Mouse (Mus musculus) embryonic facial prominence, embryonic 11.5 days (tissue): ENCODE results near the gene Vti1b. TPM values are rescaled to one million over a fixed set of nuclear protein-coding genes. Genes with fewer than 3 reads are reported as not detected.
"Not testable (repeated sequence)": the region's sequence is repeated elsewhere in the genome, so short reads cannot be mapped to it uniquely, and the experiment has no call there.

ENCODE experiments used
- ATAC-seq: fragments of 200-750 bp; cut with Nextera tagmentation; replicated peaks from 2 replicates; pipeline ENCODE4 v1.8.0; 2017; ENCODE audit warnings: low read depth; ENCODE audit not compliant: insufficient number of reproducible peaks, low FRiP score, low TSS enrichment
- DNase-seq: peaks from one replicate; pipeline ENCODE4 v3.0.0-alpha.2; 2015; ENCODE audit warnings: low spot score
- H3K27ac ChIP-seq: fragments of 300-500 bp; sonication (generic); replicated peaks from 2 replicates; pipeline ENCODE4 v1.5.1; 2014; ENCODE audit warnings: mild to moderate bottlenecking, low read depth, low read length, control low read depth
- H3K27me3 ChIP-seq: fragments of 300-500 bp; sonication (generic); 2 replicates; pipeline ENCODE4 v1.6.1; 2014; ENCODE audit warnings: mild to moderate bottlenecking, low read length, moderate library complexity, mixed read lengths; ENCODE audit not compliant: control insufficient read depth, insufficient read depth
- H3K36me3 ChIP-seq: fragments of 300-500 bp; sonication (generic); replicated peaks from 2 replicates; pipeline ENCODE4 v1.6.1; 2014; ENCODE audit warnings: low read depth, mild to moderate bottlenecking, low read length, moderate library complexity, mixed read lengths; ENCODE audit not compliant: control insufficient read depth, insufficient read depth
- H3K4me1 ChIP-seq: fragments of 300-500 bp; sonication (generic); 2 replicates; pipeline ENCODE4 v1.6.1; 2014; ENCODE audit warnings: low read length, mixed read lengths; ENCODE audit not compliant: control insufficient read depth, insufficient read depth
- H3K4me2 ChIP-seq: fragments of 300-500 bp; sonication (generic); 2 replicates; pipeline ENCODE4 v1.6.1; 2014; ENCODE audit warnings: low read depth, mild to moderate bottlenecking, control low read depth, low read length, moderate library complexity
- H3K4me3 ChIP-seq: fragments of 300-500 bp; sonication (generic); 2 replicates; pipeline ENCODE4 v1.5.1; 2014; ENCODE audit warnings: low read depth, low read length, control low read depth
- H3K9ac ChIP-seq: fragments of 300-500 bp; sonication (generic); replicated peaks from 2 replicates; pipeline ENCODE4 v1.6.1; 2014; ENCODE audit warnings: mild to moderate bottlenecking, control low read depth, low read length
- H3K9me3 ChIP-seq: fragments of 300-500 bp; sonication (generic); replicated peaks from 2 replicates; pipeline ENCODE4 v1.6.1; 2016; ENCODE audit warnings: mild to moderate bottlenecking, low read length, inconsistent platforms, mixed read lengths; ENCODE audit not compliant: control insufficient read depth
- WGBS: fragments of 180-500 bp; shearing (Covaris S2); extraction: QIAGEN DNeasy Blood & Tissue Kit; methylation state at CpG from one replicate; pipeline ENCODE4 v1.1.7; 2014; 5-methylcytosine and 5-hydroxymethylcytosine counted together
- polyA plus RNA-seq: library from polyadenylated mRNA; unstranded; fragments of >200 nt; fragmentation: Nextera tagmentation; extraction: Ambion mirVana; gene quantifications from 2 replicates; pipeline ENCODE4 v1.2.1, GENCODE M21; 2014

The Vti1b gene
- polyA plus RNA-seq, 1 experiment from 2014 or later, result 106 TPM

GRCm38 (mm10) chr12:79192193-79192592 is 19.7 kb upstream of the Vti1b start, which contains the start of gene Rdh11:
Gene Rdh11, minus strand, starts transcription at chr12:79192293.
- no peak for ATAC-seq
- Histone ChIP-seq H3K4me2 (peak within 1 kb of the TSS; percentile 57), H3K4me1 (peaks cover 2% of the 10 kb centered on the region; the same call in 1 of the 2 replicates), H3K4me3 (peak within 1 kb of the TSS; percentile 53), H3K27ac (no peak within 1 kb of the TSS), H3K9ac (peak within 1 kb of the TSS; percentile 66), H3K27me3 (no peaks in the 10 kb centered on the region), H3K9me3 (no peaks in the 10 kb centered on the region), H3K36me3 (no peaks in the 10 kb centered on the region)
- WGBS, result 46% methylated on average over 6 of the region's 6 CpGs
- no peak for DNase-seq

- Histone ChIP-seq H3K4me3 (peak overlapping the region; percentile 53), H3K36me3 (no peaks in the 10 kb centered on the region), H3K27ac (no peak overlapping the region), H3K27me3 (no peaks in the 10 kb centered on the region), H3K4me2 (peak overlapping the region; percentile 57), H3K4me1 (peaks cover 2% of the 10 kb centered on the region; the same call in 1 of the 2 replicates), H3K9me3 (no peaks in the 10 kb centered on the region), H3K9ac (peak overlapping the region; percentile 66)
- 4% methylated on average over 14 of the region's 14 CpGs for WGBS
- DNase-seq (peak; percentile 91), ATAC-seq (peak; percentile 83)
These were observed 19.2 kb upstream of the Vti1b start for GRCm38 (mm10) chr12:79191701-79192100.

GRCm38 (mm10) chr12:79190931-79191673 is 18.6 kb upstream of the Vti1b start:
- no peak overlapping the region for H3K27ac ChIP-seq
- peaks cover 2% of the 10 kb centered on the region; the same call in 1 of the 2 replicates for H3K4me1 ChIP-seq
- H3K27me3 ChIP-seq, result no peaks in the 10 kb centered on the region
- peak overlapping the region; percentile 57 for H3K4me2 ChIP-seq
- peak overlapping the region; percentile 53 for H3K4me3 ChIP-seq
- H3K9me3 ChIP-seq, result no peaks in the 10 kb centered on the region
- H3K9ac ChIP-seq, result peak overlapping the region; percentile 66
- peak; percentile 83 for DNase-seq
- WGBS, result under 1% methylated on average over 18 of the region's 18 CpGs
- no peaks in the 10 kb centered on the region for H3K36me3 ChIP-seq
- ATAC-seq, result peak; percentile 80; the same call in 1 of the 2 replicates

GRCm38 (mm10) chr12:79185160-79185559 is 12.7 kb upstream of the Vti1b start:
- WGBS, result 91% methylated on average over 5 of the region's 6 CpGs
- not testable (repeated sequence) for H3K27me3 ChIP-seq, H3K4me1 ChIP-seq, H3K9ac ChIP-seq, DNase-seq, H3K27ac ChIP-seq, H3K9me3 ChIP-seq, H3K36me3 ChIP-seq, ATAC-seq, H3K4me2 ChIP-seq, H3K4me3 ChIP-seq

- Histone ChIP-seq H3K4me2 (no peak overlapping the region), H3K27me3 (no peaks in the 10 kb centered on the region), H3K4me1 (peaks cover 2% of the 10 kb centered on the region; the same call in 1 of the 2 replicates), H3K27ac (no peak overlapping the region), H3K36me3 (no peaks in the 10 kb centered on the region; the same call in none of the 2 replicates), H3K9me3 (no peaks in the 10 kb centered on the region), H3K4me3 (no peak overlapping the region), H3K9ac (no peak overlapping the region)
- ATAC-seq, result no peak
- 95% methylated on average over 5 of the region's 5 CpGs for WGBS
- no peak for DNase-seq
These were observed 3.5 kb upstream of the Vti1b start for GRCm38 (mm10) chr12:79175998-79176397.

- 85% methylated on average over 5 of the region's 5 CpGs for WGBS
- H3K4me3 ChIP-seq, result no peak overlapping the region
- ATAC-seq, result no peak
These were observed 1.3 kb upstream of the Vti1b start for GRCm38 (mm10) chr12:79173721-79174120.

GRCm38 (mm10) chr12:79171269-79171995 is 1.0 kb downstream of the Vti1b start:
- Histone ChIP-seq H3K27ac (no peak overlapping the region), H3K9ac (peak overlapping the region; percentile 81)
- DNase-seq, result no peak

More at GRCm38 (mm10) chr12:79173721-79174120, 1.3 kb upstream of the Vti1b start:
- no peak overlapping the region for H3K4me2 ChIP-seq
- H3K9ac ChIP-seq, result no peak overlapping the region
- no peaks in the 10 kb centered on the region; the same call in 1 of the 2 replicates for H3K36me3 ChIP-seq
- no peaks in the 10 kb centered on the region for H3K27me3 ChIP-seq
- H3K9me3 ChIP-seq, result no peaks in the 10 kb centered on the region
- DNase-seq, result no peak
- no peak overlapping the region for H3K27ac ChIP-seq
- peaks cover 2% of the 10 kb centered on the region; the same call in 1 of the 2 replicates for H3K4me1 ChIP-seq

More at GRCm38 (mm10) chr12:79171269-79171995, 1.0 kb downstream of the Vti1b start:
- 41% methylated on average over 12 of the region's 12 CpGs for WGBS
- no peaks in the 10 kb centered on the region for H3K9me3 ChIP-seq
- H3K4me1 ChIP-seq, result peaks cover 2% of the 10 kb centered on the region; the same call in 1 of the 2 replicates
- no peaks in the 10 kb centered on the region for H3K27me3 ChIP-seq
- peak overlapping the region; percentile 94 for H3K4me3 ChIP-seq
- peak overlapping the region; percentile 61 for H3K4me2 ChIP-seq
- ATAC-seq, result no peak
- no peaks in the 10 kb centered on the region; the same call in 1 of the 2 replicates for H3K36me3 ChIP-seq
